Mouse (Mus musculus) myocyte (in vitro differentiated cells): ENCODE measurements around the gene Gm9918.

Source experiments
- CEBPB ChIP-seq: IDR thresholded peaks from 2 replicates; pipeline ENCODE4 v1.6.1; 2011; ENCODE audit warnings: mild to moderate bottlenecking, moderate library complexity; ENCODE audit not compliant: poor library complexity, insufficient read depth, severe bottlenecking
- E2F4 ChIP-seq: IDR thresholded peaks from one replicate; pipeline ENCODE4 v1.6.1; 2011; ENCODE audit warnings: mild to moderate bottlenecking, control low read depth, moderate library complexity; ENCODE audit not compliant: insufficient read depth
- MAX ChIP-seq: IDR thresholded peaks from one replicate; pipeline ENCODE4 v1.6.1; 2011; ENCODE audit warnings: low read depth, mild to moderate bottlenecking, control low read depth
- MYOD1 ChIP-seq, 3 experiments: IDR thresholded peaks; one replicate each; pipeline ENCODE4 v1.6.1; 2011; ENCODE audit warnings: control low read depth in 2 of 3, low read depth in 2 of 3, mild to moderate bottlenecking in 2 of 3, moderate library complexity in 1 of 3; ENCODE audit not compliant: insufficient read length in 2 of 3, control insufficient read depth in 1 of 3
- POLR2A ChIP-seq: IDR thresholded peaks from one replicate; pipeline ENCODE4 v1.6.1; 2011; ENCODE audit warnings: low read depth, mild to moderate bottlenecking, control low read depth, moderate library complexity; ENCODE audit not compliant: insufficient read length
- POLR2AphosphoS2 ChIP-seq: IDR thresholded peaks from one replicate; pipeline ENCODE4 v1.6.1; 2011; ENCODE audit warnings: low read depth, control low read depth; ENCODE audit not compliant: insufficient read length
- TCF12 ChIP-seq: IDR thresholded peaks from one replicate; pipeline ENCODE4 v1.6.1; 2011; ENCODE audit warnings: mild to moderate bottlenecking, control low read depth; ENCODE audit not compliant: poor library complexity, insufficient read depth, severe bottlenecking
- USF1 ChIP-seq: IDR thresholded peaks from one replicate; pipeline ENCODE4 v1.6.1; 2011; ENCODE audit warnings: low read depth, mild to moderate bottlenecking, control low read depth, moderate library complexity

DNA sequence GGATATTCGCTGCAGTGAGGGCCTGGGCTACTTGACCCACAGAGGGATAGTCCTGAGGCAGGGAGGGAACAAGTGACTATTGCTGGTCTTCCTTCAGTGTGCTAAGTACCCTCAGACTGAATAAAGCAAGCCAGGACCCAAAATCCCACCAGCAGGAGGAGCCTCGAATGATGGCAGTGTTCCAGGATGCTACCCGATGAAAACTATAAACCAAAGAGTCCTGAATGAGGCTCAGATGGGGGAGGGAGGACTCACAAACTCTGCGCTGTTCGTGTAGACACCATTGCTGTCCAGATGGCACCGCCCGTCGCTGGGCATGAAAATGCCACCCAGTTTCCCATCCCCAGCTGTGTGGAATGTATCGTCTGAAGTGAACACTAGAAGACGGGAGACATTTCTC, 48.0 kb upstream of the Gm9918 start:
- TF ChIP-seq E2F4 (no peak), MYOD1 (IDR thresholded peaks at IDR 0.05; ENCODE audit: control insufficient read depth in 1 of 3, insufficient read length in 2 of 3, low read depth in 2 of 3) (no peak), CEBPB (no peak), POLR2A (no peak), USF1 (no peak), POLR2AphosphoS2 (no peak), MAX (no peak), TCF12 (no peak)
